Mouse (Mus musculus): ENCODE data around the gene Bdkrb1.
A peak's percentile ranks its signal among the peaks of the same experiment; 100 is the strongest.

Gene Bdkrb1

DNA sequence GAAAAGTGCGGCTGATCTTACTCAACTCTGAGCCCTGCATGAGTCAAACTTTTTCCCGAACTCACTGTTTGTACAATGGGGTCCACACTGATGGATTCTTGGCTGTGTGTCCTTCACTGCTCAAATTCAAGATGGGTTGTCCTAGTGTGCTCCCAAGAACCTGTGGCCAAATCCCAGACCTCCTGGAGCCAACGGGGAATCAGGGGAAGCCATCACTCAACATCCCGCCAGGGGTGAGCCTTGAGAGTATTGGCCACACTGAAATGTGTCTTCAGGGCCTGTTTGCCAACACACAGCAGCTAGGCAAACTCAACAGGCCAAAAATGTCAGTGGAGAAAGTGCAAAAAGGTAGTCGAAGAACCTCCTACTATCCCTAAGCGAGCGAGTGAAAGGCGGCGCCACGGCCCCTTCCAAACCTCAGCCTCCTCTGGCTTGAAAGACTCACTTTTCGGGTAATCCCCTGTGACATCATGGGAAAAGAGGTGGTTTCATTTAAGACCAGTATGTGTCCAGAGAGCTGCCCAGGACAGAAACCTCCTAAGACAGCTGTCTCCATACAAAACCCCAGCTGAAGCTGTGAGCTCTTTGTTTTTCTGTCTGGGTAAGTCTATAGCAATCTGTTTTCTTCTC, at the start of gene Bdkrb1:
Gene Bdkrb1, plus strand, starts transcription at position 505 of the 630 bp plus-strand sequence.
- no peak for DNase-seq (ENCODE audit: low spot score)

DNA sequence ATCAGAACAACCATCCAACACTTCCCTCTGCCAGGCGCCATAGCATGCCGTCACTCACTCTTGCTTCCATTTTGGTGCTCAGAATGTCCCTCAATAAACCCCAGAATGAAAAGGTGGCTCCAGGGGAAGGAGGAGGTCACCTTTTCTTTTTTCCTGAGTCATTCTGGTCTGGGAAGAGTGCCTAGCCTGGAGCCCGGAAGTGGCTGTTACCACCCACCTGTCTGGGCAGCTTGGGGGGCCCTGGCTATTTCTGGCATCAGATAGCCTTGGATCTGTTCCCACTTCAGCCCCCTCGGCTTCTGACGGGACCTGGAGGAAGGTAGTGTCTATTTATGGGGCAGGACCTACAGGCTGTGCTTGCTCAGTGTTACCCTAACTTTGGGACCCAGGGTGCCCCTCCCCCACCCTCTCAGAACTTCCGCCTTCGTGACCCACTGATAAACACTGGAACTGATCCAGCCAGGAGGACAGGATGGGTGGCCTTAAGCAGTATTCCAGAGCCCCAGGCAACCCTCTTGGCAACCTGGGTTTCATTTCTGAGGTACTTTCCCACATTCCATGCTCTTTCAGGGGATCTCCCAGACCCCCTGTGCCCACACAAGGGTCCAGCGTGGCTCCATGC, 48.6 kb upstream of the Bdkrb1 start:
- no peak for DNase-seq (ENCODE audit: low spot score)

DNA sequence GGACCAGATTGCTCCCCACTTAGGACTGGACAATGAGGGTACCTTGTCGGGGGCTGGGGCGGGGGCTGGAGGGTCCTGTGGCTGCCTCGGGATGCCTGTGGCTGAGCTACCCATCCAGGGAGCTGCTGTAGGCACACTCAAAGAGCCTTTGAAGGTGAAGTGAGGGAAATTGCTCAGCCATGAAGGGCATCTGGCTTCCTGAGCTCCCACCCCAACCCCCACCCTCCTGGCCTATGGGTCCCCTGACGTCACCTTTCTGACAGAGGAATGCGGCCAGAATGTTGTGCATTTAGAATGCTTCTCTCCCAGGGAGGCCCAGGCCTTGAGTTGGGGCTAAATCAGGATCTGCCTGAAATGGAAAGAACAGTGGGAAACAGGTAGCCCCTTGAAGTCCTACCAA, 47.7 kb upstream of the Bdkrb1 start:
- DNase-seq (ENCODE audit: low spot score) = no peak

DNA sequence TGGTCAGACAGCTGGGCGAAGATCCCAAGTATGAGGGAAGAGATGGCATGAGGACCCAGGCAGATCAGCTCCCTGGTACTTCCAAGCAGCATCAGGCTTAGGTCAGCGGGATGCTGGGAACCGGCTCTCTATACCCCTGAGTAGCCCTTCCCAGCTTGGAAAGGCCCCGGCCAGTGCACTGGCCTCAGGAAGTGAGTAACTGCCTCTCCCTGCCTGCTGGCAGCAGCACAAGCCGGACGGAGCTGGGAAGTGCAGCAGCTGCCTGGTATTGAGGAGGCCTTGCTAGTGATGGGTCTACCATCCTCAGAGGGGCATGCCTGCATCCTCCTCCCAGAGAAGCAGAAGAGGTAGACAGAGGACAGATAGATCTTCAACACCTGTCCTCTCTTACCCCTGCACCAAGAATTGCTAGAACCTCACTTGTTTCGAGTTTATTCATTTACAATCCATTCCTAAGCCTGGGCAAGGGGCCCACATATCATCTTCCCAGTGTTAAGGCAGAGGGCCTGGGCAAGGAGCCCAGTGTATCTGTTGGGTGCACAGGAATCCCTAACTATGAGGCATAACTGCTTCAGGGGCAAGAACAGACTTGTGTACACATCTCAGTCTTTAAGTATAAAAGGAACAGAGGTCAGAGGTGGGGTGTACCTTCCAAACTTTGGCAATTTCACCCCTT, 45.5 kb upstream of the Bdkrb1 start:
- no peak for DNase-seq (ENCODE audit: low spot score)

DNA sequence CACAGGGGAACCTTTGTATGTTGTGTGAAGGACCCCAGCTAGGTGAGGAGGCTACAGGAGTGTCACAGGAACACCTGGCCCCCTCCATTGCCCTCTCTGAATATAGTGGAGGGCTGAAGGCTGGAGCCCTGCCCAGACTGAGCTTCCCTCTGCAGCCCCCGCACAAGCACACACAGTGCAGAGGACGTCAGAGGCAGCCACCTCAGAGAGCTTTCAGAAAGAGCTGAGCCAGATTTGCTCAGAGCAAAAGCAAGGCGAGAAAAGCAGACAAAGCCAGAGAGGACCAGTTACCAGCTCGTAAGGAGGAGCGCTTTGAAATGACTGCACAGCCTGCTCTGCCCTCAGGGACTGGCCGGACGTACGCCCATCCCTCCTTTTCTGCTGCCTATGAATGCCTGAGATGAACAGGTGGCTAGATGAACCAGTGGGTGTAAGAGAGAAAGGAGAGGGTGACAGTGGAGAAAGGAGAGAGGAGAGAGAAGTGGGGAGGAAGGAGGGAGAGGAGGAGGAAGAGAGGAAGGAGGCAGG, 41.8 kb upstream of the Bdkrb1 start:
- DNase-seq (ENCODE audit: low spot score) = no peak

DNA sequence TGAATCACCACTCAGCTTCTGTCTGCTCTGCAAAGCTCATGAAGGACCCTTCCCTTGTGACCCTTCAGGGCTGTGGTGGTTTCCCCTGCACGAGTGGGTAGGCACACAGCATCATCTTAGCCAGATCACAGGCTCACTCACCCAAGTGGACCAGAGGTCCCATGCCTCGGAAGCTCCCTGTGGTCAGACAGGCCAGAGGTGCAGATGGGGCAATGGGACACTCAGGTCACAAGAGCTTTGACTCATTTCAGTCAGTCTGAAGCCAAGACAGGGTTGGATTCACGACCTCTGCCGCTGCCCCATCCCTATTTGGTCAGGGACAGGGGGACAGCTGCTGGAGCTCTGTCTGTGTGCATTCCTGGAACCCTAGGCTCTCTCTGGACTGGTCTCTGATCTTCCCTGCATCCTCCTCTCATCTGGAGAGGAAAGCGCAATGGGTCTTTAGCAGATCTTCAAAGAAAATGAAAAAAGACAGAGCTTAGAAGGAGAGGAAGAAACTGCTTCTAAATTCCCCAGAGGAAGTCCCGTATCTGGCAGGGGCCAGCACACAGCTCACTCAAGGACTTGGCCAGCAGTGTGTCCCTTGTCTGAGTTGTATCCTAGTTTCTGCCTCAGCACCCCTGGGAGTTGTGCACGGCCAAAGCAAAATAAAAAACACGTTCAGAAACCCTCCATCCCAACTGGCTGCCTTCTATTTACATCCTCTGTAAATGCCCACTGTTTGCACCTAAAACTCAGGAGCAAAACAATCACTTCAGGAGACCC, 40.6 kb upstream of the Bdkrb1 start:
- DNase-seq (ENCODE audit: low spot score) = no peak

DNA sequence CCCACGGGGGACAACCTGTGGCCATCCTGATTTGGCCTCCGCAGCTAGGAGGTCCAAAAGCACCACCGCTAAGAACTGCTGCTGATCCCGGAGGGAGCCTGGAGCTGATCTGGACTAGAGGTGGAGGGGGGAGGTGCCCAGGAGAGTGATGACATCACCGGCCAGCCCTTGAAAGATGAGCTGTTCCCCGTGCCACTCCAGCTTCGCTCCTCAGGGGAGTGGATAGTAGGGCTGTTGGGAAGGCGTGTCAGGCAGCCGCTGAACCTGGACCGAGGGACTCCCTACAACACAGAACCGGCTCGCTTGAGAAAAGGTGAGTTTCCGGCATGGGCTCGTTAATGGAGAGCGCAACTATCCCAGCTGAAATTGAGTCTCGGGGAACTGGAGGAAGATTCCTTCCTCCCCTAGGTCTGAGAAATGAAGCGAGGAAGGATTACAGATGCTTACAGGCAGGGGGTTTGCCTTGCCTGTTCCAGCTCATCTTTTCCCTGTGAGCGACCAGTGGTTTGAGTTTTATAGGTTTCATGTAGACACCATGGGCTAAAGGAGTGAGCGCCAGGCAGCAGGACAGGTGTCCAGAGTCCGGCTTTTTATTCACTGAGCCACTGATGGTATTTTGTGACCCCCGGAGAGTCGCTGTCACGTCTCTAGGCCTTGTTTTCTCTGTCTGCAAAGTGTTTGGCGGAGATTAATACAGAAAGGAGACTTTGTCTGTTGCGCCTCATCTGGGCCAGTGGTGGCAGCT, 39.8 kb upstream of the Bdkrb1 start, which contains the start of gene Bdkrb2:
Gene Bdkrb2, plus strand, starts transcription at position 291 of the 745 bp plus-strand sequence.
- DNase-seq (ENCODE audit: low spot score) = peak; percentile 77

DNA sequence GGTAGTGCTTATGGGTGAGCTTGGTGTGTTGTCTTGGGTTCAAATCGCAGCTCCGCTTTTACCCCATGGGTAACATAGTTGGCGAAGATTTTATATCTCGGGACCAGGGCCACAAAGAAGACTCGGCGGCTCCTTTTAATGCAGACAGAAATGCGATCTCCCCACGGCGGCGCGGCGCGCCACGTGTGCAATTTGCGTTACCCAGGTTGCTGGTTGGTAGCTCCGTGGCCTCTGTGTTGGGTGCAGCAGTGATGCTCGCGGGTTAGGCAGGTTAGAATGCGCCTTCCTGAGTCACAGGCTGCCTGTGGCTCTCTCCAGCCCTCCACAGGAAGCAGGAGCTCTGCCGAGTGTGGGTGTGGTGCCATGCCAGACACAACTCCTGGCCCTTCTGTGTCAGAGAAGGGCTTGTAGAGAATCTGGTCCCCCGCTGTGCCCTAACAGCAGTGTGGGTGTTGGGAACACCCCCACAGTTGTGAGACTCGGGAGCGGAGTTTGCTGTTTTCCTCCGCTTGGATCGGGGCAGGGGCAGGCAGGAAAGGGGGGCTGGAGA, 39.1 kb upstream of the Bdkrb1 start:
- DNase-seq (ENCODE audit: low spot score) = peak; percentile 28

DNA sequence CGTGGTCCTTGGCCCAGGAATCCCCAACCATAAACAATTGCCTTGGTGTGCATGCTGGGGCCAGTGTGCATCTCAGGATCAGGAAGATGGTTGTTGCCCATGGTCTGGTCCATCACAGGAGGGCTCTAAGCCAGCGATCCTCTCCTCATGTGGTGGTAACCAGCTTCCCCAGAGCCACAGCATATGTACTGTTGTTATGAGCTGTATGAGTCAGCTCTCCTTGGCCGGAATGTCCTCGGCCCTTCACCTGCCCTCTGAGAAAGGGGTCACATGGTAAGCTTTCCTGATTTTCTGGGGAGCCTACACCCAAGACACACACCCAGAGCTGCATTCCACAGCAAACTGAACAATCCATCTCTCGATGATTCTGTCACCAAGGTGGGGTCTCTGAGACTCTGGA, 37.7 kb upstream of the Bdkrb1 start:
- DNase-seq (ENCODE audit: low spot score) = no peak

DNA sequence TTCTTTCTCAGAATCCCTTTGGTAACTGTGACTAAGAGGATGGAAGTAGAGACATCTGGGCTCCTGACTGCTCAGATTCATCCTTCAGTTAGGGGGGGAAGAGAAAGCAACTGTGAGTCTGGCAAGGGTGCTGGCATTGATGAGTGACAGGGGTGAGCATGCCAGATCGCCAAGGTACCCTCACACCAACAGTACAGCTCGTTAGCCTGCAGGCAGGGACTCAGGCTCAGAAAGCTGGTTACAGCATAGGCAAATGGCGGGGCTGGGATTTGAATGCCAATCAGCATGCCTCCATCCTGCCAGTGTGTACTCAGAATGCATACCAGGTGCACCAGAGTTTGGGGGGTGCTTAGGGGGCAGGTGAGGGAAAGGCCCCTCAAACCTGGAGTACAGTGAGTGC, 31.0 kb upstream of the Bdkrb1 start:
- DNase-seq (ENCODE audit: low spot score) = no peak

DNA sequence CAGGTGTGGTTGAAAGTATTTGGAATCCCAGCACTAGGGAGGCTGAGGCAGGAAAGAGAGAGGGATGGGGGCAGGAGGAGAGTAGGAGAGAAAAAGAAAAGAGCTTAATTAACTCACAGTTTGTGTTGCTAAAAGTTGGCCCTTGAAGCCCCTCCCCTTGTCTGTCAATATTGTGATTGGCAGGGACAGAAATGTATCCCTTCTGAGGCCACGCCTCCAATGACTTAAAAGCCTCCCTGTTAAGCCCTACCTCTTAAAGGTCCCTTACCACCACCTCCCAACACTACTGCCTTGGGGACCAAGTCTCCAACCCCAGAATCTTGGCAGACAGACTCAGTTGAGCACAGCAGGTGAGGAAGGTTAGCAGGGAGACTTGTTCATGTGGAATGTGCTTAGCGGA, 30.3 kb upstream of the Bdkrb1 start:
- no peak for DNase-seq (ENCODE audit: low spot score)

DNA sequence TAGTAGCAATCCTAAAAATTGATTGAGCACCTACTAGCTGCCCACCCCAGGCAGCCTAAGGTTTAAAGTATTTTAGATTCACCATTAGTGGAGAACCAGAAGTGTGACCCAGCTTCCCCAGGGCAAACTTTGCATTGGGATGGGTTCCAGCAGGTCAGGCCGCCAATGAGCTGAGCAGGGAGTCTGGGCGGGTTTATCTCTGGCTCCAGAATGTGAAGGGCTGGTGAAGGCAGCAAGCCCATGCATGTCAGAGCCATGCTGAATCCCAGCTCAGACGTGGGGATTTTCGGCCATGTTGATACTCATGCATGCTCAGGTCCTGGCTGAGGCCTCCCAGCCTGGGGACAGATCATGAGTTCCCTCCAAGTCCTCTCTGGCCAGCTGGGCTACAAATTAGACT, 28.5 kb upstream of the Bdkrb1 start:
- no peak for DNase-seq (ENCODE audit: low spot score)

DNA sequence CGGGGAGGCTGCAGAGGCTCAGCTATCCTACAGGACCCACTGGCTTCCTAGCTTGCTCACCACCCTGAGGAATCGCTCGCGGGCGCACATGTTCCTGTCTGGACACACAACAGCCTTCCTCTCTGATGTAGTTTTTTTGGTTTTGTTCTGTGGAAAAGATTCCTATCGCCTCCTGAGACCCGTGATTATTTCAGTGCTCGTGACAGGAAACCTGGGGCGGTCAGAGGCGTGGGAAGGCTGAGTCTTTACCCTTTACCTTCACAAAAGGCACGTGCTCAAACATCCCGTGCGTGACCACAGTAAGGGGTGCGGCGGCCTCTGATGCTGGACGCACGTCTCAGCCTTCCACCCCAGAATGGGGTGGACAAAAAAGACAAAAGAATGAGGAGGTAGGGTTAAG, 22.4 kb upstream of the Bdkrb1 start:
- no peak for DNase-seq (ENCODE audit: low spot score)

DNA sequence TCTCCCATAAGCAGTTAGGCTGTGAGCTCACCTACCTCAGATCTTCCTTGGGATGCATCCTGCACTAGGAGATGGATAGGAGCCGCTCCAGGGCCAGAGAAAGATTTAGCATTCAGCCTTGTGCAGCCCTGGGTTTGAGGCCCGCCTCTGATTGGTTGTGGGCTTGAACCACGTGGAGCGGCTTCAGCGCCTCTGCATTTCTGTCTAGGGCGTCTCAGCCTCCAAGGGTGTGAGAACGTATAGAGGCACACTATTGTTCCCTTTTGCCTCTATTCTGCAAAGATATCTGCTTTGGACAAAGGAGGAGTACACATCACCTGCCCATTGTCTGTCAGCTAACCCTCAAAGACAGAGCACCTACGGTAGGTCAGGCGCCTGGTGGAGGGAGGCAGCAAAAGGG, 20.4 kb upstream of the Bdkrb1 start:
- no peak for DNase-seq (ENCODE audit: low spot score)

DNA sequence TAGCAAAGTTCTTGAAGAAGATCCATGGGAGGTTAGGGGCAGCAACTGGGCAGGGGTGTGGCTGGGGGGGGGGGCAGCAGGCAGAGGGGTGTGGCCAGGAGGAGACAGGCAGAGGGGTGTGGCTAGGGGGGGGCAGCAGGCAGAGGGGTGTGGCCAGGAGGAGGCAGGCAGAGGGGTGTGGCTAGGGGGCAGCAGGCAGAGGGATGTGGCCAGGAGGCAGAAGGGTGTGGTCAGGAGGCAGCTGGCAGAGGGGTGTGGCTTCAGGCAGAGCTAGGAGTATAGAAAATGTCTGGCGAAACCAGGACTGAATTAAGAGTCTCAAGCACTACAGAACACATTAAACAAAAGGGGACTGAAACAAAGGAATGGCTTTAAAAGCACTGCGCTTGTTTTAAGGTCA, 19.4 kb upstream of the Bdkrb1 start:
- peak; percentile 47 for DNase-seq (ENCODE audit: low spot score)

DNA sequence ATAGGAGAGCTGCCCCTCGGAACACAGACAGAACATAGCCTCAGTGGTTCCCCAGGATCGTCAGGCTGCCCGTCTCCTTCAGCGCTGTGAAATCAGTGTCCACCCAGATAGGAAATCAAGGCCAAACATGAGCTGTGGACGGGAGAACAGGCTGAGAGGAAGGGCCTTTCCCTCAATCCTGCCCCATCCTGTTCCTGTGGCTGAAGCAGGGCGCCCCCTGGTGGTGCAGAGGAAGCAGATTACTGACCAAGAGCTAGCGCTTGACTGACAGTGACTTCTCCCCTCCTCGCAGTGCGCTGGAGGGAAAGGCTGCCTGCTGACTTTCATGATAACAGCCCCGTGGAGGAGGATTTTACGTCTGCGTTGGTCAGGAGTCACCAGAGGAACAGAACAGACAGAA, 18.0 kb upstream of the Bdkrb1 start:
- DNase-seq (ENCODE audit: low spot score) = peak; percentile 83

DNA sequence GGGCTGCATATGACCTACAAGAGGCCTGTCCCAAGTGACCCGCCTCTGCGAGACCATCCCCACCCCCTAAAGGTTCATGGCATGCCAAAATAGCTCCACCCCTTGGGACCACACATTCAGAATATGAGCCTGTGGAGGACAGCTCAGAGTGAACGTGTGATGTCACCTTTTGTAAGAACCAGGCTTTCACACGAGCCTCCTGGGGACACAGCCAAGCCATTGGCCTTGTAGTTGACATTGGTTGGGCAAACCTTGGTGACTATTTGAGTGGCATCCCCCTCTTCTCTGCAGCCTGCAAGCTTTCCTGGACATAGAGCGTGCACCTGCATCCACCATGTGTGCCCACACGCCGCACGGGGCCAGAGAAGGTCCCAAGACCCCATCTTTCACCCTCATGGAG, 15.4 kb upstream of the Bdkrb1 start:
- DNase-seq (ENCODE audit: low spot score) = no peak

DNA sequence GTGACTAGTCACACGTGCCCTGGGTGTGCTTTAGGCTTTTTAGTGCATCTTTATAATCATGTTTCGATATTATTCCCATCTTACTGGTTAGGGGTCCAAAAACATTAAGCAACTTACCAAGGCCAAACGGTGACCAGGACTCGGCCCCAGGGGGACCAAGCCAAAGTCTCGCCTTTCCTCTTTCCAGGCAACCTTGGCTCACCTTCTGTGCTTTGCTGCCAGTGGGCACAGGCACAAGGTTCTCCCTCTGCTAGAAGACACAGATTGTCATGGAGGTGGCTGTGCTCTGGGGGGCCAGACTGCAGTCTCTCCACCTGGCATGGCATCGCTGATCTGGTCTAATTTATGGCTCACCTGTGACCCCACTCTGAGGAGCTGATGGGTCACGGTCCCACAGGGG, 12.1 kb upstream of the Bdkrb1 start:
- no peak for DNase-seq (ENCODE audit: low spot score)

DNA sequence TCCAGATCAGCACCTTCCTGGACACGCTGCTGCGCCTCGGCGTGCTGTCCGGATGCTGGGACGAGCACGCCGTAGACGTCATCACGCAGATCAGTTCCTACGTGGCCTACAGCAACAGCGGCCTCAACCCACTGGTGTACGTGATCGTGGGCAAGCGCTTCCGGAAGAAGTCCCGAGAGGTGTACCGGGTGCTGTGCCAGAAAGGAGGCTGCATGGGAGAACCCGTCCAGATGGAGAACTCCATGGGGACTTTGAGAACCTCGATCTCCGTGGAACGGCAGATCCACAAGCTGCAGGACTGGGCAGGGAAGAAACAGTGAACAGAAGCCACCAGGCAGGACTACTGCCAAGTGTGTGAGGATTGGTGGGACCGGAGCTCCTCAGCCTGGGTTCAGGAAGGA, 10.5 kb upstream of the Bdkrb1 start:
- no peak for DNase-seq (ENCODE audit: low spot score)

DNA sequence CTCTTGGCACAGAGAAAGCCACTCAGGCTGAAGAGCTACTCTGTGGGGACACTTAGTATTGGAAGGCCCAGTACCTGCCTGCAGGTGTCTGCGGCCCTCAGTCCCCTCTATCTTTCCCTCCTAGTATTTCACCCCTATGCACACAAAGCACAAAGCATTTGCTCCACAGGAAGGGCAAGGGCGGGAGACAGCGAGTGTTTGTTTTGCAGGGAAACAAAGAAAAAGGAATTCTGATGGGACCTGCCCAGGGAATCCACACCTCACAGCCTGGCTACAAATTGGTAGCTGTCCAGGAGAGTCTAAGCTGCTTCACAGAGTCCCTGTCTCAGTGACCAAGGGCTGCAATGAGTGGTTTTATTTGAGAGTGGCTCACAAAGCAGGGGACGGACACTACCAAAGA, 9.4 kb upstream of the Bdkrb1 start:
- no peak for DNase-seq (ENCODE audit: low spot score)

DNA sequence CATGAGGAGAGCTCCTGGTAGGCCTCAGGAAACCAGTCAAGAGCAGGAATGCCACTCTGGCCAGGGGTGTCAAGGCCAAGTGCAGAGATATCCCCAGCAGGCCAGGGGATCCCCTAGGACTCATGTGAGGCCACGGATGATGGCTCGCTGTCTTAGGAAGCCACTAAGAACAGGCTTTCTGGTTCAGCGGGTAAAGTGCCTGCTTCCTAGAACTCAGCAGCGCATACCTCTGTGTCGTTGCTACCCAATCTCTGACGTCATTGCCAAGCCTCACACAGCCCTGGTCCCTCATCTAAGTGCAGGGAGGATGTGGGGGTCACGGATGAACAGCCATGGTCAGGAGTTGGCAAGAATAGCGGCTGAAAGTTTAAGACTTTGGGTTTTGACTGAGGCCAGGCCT, 5.8 kb upstream of the Bdkrb1 start:
- no peak for DNase-seq (ENCODE audit: low spot score)

DNA sequence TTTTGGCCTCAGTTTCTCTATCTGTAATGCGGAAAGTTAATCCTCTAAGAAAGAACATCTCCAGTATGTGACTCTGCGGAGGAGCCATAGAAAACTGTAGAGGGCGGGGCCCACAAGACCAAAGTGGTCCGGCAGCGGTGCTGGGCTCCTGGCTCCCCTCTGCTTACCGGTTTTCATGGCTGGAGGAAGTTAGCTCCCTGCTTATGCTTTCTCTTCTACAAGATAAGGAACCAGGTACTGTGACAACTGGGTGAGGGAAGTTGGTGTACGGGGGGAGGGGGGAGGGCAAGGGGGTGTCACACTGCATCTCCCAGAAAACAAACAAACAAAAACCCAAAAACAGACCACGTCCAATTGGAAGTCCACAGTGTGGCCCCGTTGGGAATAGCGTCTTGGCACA, 4.4 kb upstream of the Bdkrb1 start:
- no peak for DNase-seq (ENCODE audit: low spot score)
